ENCODE assay signal across 28 mouse cellular contexts in the genomic region with DNA sequence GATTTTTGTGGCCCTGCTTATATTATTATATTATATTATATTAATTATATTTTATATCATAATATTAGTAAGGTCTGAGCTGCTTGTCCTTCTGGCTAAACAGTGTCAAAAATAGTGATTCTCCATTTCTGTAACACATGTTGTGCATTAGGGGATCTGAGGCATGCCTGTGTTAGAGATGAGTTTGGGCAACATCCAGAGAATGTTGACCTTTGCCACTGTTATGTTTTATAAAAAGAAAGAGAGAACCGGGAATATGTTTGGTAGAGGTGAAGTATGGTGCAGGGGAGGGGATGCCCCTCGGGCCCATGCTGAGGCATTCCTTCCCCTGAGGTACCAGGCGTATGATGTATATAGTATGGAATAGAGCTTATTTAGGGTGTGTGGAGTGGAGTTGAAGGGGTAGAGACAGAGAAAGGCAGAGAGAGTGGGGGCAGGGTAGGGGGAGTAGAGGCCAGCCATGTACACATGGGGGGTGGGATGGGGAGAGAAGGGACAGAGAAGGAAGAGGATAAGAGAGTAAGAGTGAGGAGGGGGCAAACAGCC.
DNase-seq lines count a peak whose midpoint lies in the region; ATAC-seq and TF ChIP-seq lines count a peak whose summit lies in the region.
"Had no signal": no experiment of that assay in that cellular context is flagged by ENCODE, and none has a peak within 500 bp of the region (broad histone marks: within the 10 kb centered on the region; RNA-seq: fewer than 3 reads in every experiment).

No protein-coding gene starts in this region.

- H3K9ac ChIP-seq in limb, embryonic 12.5 days (replicated peaks) = no peak overlapping the region
- H3K9ac ChIP-seq in stomach, embryonic 14.5 days (replicated peaks; ENCODE audit: low read depth, low read length) = no peak overlapping the region
- H3K9ac ChIP-seq in stomach, postnatal 0 days (ENCODE audit: low read length) = no peak overlapping the region
- no peak overlapping the region for H3K9ac ChIP-seq in limb, embryonic 14.5 days (ENCODE audit: low read depth, low read length, severe bottlenecking)
- H3K9ac ChIP-seq: embryonic facial prominence, embryonic 12.5 days; embryonic facial prominence, embryonic 15.5 days; forebrain, postnatal 0 days; heart, embryonic 12.5 days; heart, embryonic 15.5 days; hindbrain, embryonic 14.5 days had no signal

- TF ChIP-seq CTCF in stomach, postnatal 0 days (IDR thresholded peaks at IDR 0.05; ENCODE audit: low read depth) = no peak

- H3K27ac ChIP-seq in limb, embryonic 12.5 days = peak overlapping the region; percentile 57; the same call in 1 of the 2 replicates
- H3K27ac ChIP-seq in limb, embryonic 10.5 days = no peak overlapping the region
- H3K27ac ChIP-seq in stomach, embryonic 14.5 days (ENCODE audit: low read length) = no peak overlapping the region
- H3K27ac ChIP-seq in stomach, postnatal 0 days (replicated peaks) = no peak overlapping the region
- no peak overlapping the region for H3K27ac ChIP-seq in limb, embryonic 14.5 days (replicated peaks; ENCODE audit: low read depth, low read length)
- H3K27ac ChIP-seq: embryonic facial prominence, embryonic 12.5 days; embryonic facial prominence, embryonic 15.5 days; gastrocnemius, adult 2 months; heart, embryonic 15.5 days; hindbrain, embryonic 14.5 days; hindbrain, postnatal 0 days had no signal

- no peaks in the 10 kb centered on the region for H3K27me3 ChIP-seq in limb, embryonic 12.5 days
- H3K27me3 ChIP-seq in limb, embryonic 10.5 days (ENCODE audit: low read depth, poor library complexity, severe bottlenecking) = no peaks in the 10 kb centered on the region
- H3K27me3 ChIP-seq in stomach, embryonic 14.5 days (ENCODE audit: control insufficient read depth, insufficient read depth, low read length) = no peaks in the 10 kb centered on the region
- no peaks in the 10 kb centered on the region for H3K27me3 ChIP-seq in stomach, postnatal 0 days (ENCODE audit: control insufficient read depth, insufficient read depth, low read length)
- H3K27me3 ChIP-seq in limb, embryonic 14.5 days (ENCODE audit: control insufficient read depth, insufficient read depth, low read length) = no peaks in the 10 kb centered on the region
- H3K27me3 ChIP-seq: embryonic facial prominence, embryonic 12.5 days; embryonic facial prominence, embryonic 15.5 days; heart, embryonic 12.5 days; heart, embryonic 15.5 days had no signal

- ATAC-seq in limb, embryonic 12.5 days (ENCODE audit: insufficient number of reproducible peaks, insufficient read depth, low FRiP score, low TSS enrichment, low read depth) = no peak; the same call in 1 of the 2 replicates
- ATAC-seq in stomach, embryonic 14.5 days (ENCODE audit: insufficient number of reproducible peaks, insufficient read depth, low FRiP score, low read depth) = 0 out of 2 replicates have a peak, but pooled peaks have one; percentile 23
- no peak for ATAC-seq in stomach, postnatal 0 days (ENCODE audit: low FRiP score, low TSS enrichment)
- ATAC-seq in limb, embryonic 14.5 days (ENCODE audit: low FRiP score, low read depth) = 0 out of 2 replicates have a peak, but pooled peaks have one; percentile 37
- ATAC-seq in cerebellum, adult (ENCODE audit: insufficient number of reproducible peaks, low FRiP score, low TSS enrichment) = no peak
- ATAC-seq: activated CD4-positive, CD25-positive, alpha-beta regulatory T cell, adult 4 months; CD4-positive, CD25-positive, alpha-beta regulatory T cell, adult 4 months; forebrain, embryonic 14.5 days; forebrain, postnatal 0 days; hindbrain, postnatal 0 days had no signal

- no peak overlapping the region for H3K4me3 ChIP-seq in limb, embryonic 12.5 days (replicated peaks)
- no peak overlapping the region for H3K4me3 ChIP-seq in limb, embryonic 10.5 days
- no peak overlapping the region for H3K4me3 ChIP-seq in stomach, embryonic 14.5 days (ENCODE audit: low read depth, low read length)
- H3K4me3 ChIP-seq in stomach, postnatal 0 days (ENCODE audit: low read depth, low read length) = no peak overlapping the region
- no peak overlapping the region for H3K4me3 ChIP-seq in limb, embryonic 14.5 days (replicated peaks; ENCODE audit: low read length)
- H3K4me3 ChIP-seq: embryonic facial prominence, embryonic 12.5 days; embryonic facial prominence, embryonic 15.5 days; gastrocnemius, adult 2 months; heart, embryonic 12.5 days; heart, embryonic 15.5 days had no signal

- 58% methylated on average over 3 of the region's 3 CpGs for WGBS in limb, embryonic 12.5 days
- 73% methylated on average over 3 of the region's 3 CpGs for WGBS in limb, embryonic 10.5 days
- 49% methylated on average over 3 of the region's 3 CpGs for WGBS in stomach, embryonic 14.5 days
- WGBS in stomach, postnatal 0 days = 41% methylated on average over 3 of the region's 3 CpGs
- WGBS in limb, embryonic 14.5 days = 34% methylated on average over 3 of the region's 3 CpGs

- no peak for TF ChIP-seq POLR2A in limb, embryonic 14.5 days (IDR thresholded peaks at IDR 0.05; ENCODE audit: borderline replicate concordance, extremely low read depth, insufficient read depth, insufficient read length)

- peaks cover 6% of the 10 kb centered on the region; the same call in 1 of the 2 replicates for H3K36me3 ChIP-seq in limb, embryonic 12.5 days
- peaks cover 15% of the 10 kb centered on the region for H3K36me3 ChIP-seq in limb, embryonic 10.5 days
- no peaks in the 10 kb centered on the region; the same call in 1 of the 2 replicates for H3K36me3 ChIP-seq in stomach, embryonic 14.5 days (ENCODE audit: control insufficient read depth, insufficient read depth, low read length)
- peaks cover 5% of the 10 kb centered on the region; the same call in 1 of the 2 replicates for H3K36me3 ChIP-seq in stomach, postnatal 0 days (ENCODE audit: control insufficient read depth, insufficient read depth, low read length)
- no peaks in the 10 kb centered on the region; the same call in 1 of the 2 replicates for H3K36me3 ChIP-seq in limb, embryonic 14.5 days (ENCODE audit: control insufficient read depth, insufficient read depth, low read length)
- H3K36me3 ChIP-seq: embryonic facial prominence, embryonic 12.5 days; embryonic facial prominence, embryonic 15.5 days had no signal

- no peak for DNase-seq in limb, embryonic 10.5 days (ENCODE audit: low spot score)
- DNase-seq in stomach, postnatal 0 days (ENCODE audit: low spot score) = no peak
- no peak for DNase-seq in limb, embryonic 14.5 days (ENCODE audit: low spot score)
- DNase-seq in adrenal gland, adult 18-20 months (ENCODE audit: low spot score in 2 of 2) = no peak
- DNase-seq: adrenal gland, postnatal 10 days; adrenal gland, postnatal 36 days; cerebellum, adult 11 months; cerebellum, adult 2 months; cerebellum, adult 9-11 months; cerebellum, postnatal 25 days; forebrain, postnatal 0 days; gastrocnemius, adult 2 months; gastrocnemius, postnatal 14 days; heart, adult 18-20 months; heart, postnatal 10 days; heart, postnatal 4 days had no signal

- no peak overlapping the region for H3K4me2 ChIP-seq in limb, embryonic 12.5 days
- no peak overlapping the region for H3K4me2 ChIP-seq in stomach, embryonic 14.5 days (replicated peaks; ENCODE audit: low read depth, low read length)
- H3K4me2 ChIP-seq in stomach, postnatal 0 days (replicated peaks; ENCODE audit: low read depth) = no peak overlapping the region
- H3K4me2 ChIP-seq in limb, embryonic 14.5 days (replicated peaks; ENCODE audit: low read depth, low read length, severe bottlenecking) = no peak overlapping the region
- H3K4me2 ChIP-seq: embryonic facial prominence, embryonic 12.5 days; embryonic facial prominence, embryonic 15.5 days; heart, embryonic 12.5 days; heart, embryonic 15.5 days; hindbrain, embryonic 14.5 days had no signal

- peaks cover 11% of the 10 kb centered on the region for H3K4me1 ChIP-seq in limb, embryonic 12.5 days (replicated peaks)
- peaks cover 5% of the 10 kb centered on the region for H3K4me1 ChIP-seq in limb, embryonic 10.5 days
- peaks cover 7% of the 10 kb centered on the region for H3K4me1 ChIP-seq in stomach, embryonic 14.5 days (ENCODE audit: control insufficient read depth, insufficient read depth, low read length)
- H3K4me1 ChIP-seq in stomach, postnatal 0 days (replicated peaks; ENCODE audit: control insufficient read depth, insufficient read depth) = no peaks in the 10 kb centered on the region
- H3K4me1 ChIP-seq in limb, embryonic 14.5 days (ENCODE audit: control insufficient read depth, insufficient read depth, low read length) = peaks cover 10% of the 10 kb centered on the region

- no peak for TF ChIP-seq EP300 in stomach, postnatal 0 days (optimal IDR thresholded peaks at IDR 0.05)

- H3K9me3 ChIP-seq in limb, embryonic 12.5 days = no peaks in the 10 kb centered on the region
- no peaks in the 10 kb centered on the region for H3K9me3 ChIP-seq in limb, embryonic 10.5 days (replicated peaks)
- no peaks in the 10 kb centered on the region for H3K9me3 ChIP-seq in stomach, embryonic 14.5 days (ENCODE audit: control insufficient read depth, low read depth, low read length)
- no peaks in the 10 kb centered on the region for H3K9me3 ChIP-seq in stomach, postnatal 0 days (ENCODE audit: control insufficient read depth, low read length)
- no peaks in the 10 kb centered on the region for H3K9me3 ChIP-seq in limb, embryonic 14.5 days (ENCODE audit: control insufficient read depth, low read length)
- H3K9me3 ChIP-seq: embryonic facial prominence, embryonic 12.5 days; embryonic facial prominence, embryonic 15.5 days; heart, embryonic 12.5 days; heart, embryonic 15.5 days had no signal

Comparison
In these comparisons a context has a peak if more than half of its experiments do, and no peak if none do; other contexts are left out.
1. ATAC-seq: peak in stomach, embryonic 14.5 days (single experiment) and limb, embryonic 14.5 days (single experiment); none in limb, embryonic 12.5 days (single experiment), stomach, postnatal 0 days (single experiment) and cerebellum, adult (single experiment).